Mouse (Mus musculus): ENCODE measurements around the gene Hc. TPM values are rescaled to one million over a fixed set of nuclear protein-coding genes. Genes with fewer than 3 reads are reported as not detected.

Hc gene
- polyA plus RNA-seq, 1 experiment from 2014 or later, result 0.17 TPM

DNA sequence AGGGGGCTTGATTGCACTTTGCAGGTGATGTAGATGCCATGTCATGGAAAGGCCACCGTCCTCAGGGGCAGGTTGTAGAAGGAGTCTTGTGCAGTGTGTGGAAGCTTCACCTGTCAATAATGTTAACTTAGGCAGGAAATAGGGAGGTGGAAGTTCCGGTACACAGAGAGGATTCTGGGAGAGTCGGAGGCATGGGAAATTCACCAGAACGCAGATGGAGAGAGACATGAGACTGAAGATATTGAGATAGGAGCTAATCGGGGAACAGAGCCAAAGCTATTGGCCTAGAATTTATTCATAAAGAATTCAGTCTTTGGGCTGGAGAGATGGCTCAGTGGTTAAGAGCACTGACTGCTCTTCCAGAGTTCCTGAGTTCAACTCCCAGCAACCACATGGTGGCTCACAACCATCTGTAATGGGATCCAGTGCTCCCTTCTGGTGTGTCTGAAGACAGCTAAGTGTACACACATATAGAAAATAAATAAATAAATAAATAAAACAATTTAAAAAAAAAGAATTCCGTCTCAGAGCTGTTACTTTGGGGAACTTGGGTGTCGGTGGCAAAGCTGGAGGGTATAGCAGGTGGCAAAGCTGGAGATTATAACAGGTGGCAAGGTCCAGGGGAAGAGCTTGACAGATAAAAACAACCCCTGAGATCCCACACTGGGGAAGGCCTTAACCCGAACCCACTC, 94.8 kb downstream of the Hc start:
- Histone ChIP-seq H3K27ac (replicated peaks) (no peak overlapping the region), H3K27me3 (replicated peaks; ENCODE audit: low read depth, poor library complexity, severe bottlenecking) (peaks cover 3% of the 10 kb centered on the region), H3K36me3 (replicated peaks) (no peaks in the 10 kb centered on the region), H3K9me3 (no peaks in the 10 kb centered on the region), H3K4me3 (no peak overlapping the region), H3K4me1 (peaks cover 19% of the 10 kb centered on the region)
- 87% methylated on average over 8 of the region's 8 CpGs for WGBS
- no peak for DNase-seq (ENCODE audit: low spot score)

DNA sequence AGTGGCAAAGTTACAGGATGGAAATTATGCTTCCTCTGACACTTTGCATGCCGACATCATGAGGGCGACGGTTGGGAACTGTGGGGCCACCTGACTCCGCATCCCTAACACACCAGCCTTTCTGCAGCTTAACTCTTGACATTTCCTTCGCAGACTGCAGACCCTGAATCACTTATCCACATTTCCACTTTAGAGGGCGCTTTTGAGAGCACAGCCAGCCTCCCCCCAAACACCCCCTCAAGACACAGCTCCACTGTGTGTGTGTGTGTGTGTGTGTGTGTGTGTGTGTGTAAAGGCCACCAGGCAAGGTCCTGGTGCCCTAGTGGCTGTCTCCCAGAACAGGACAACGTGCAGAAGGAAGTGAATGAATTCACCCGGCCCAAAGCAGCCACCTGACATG, 95.4 kb downstream of the Hc start:
- WGBS, result 73% methylated on average over 8 of the region's 8 CpGs
- Histone ChIP-seq H3K27me3 (replicated peaks; ENCODE audit: low read depth, poor library complexity, severe bottlenecking) (peaks cover 9% of the 10 kb centered on the region), H3K4me1 (peaks cover 23% of the 10 kb centered on the region), H3K36me3 (replicated peaks) (no peaks in the 10 kb centered on the region), H3K27ac (replicated peaks) (no peak overlapping the region), H3K4me3 (no peak overlapping the region), H3K9me3 (no peaks in the 10 kb centered on the region)
- no peak for DNase-seq (ENCODE audit: low spot score)

DNA sequence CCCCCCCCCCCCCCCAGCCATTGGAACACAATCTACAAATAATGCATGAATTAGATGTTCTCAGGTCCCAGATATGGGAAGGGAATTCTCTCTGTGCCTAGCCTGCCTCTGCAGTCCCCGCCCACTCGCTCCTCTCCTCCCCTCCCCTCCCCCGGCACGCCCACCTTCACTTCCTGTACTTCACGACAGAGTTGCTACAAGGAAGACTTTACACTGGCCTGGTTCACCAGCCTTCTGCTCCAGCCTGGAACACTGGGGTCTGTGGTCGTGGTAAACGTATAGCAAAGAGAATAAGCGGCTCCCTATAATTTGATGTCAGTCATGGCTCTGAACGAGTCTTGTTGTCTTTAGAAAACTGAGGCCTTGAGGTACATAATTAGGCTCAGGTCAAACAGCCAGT, 95.9 kb downstream of the Hc start:
- 37% methylated on average over 9 of the region's 9 CpGs for WGBS
- DNase-seq (ENCODE audit: low spot score), result peak; percentile 70
- Histone ChIP-seq H3K36me3 (replicated peaks) (no peaks in the 10 kb centered on the region), H3K27me3 (replicated peaks; ENCODE audit: low read depth, poor library complexity, severe bottlenecking) (peaks cover 14% of the 10 kb centered on the region), H3K4me1 (peaks cover 23% of the 10 kb centered on the region), H3K27ac (replicated peaks) (no peak overlapping the region), H3K9me3 (no peaks in the 10 kb centered on the region), H3K4me3 (peak overlapping the region; percentile 24)

DNA sequence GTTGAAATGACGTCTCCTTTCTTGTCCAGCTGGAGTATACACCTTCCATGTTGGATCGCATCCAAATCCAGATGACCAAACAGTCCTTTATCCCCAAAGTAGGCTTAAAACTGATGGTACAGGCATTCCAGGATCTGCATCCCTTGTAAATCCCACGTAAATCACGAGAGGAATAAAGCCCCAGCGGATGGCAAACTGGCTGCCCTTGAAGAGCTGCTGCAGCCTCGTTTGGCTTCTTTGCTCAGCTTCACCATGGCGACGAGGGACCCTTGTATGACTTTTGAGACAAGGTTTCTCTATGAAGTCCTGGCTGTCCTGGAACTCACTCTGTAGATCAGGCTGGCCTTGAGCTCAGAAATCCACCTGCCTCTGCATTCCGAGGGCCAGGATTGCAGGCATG, 96.6 kb downstream of the Hc start:
- DNase-seq (ENCODE audit: low spot score), result no peak
- 85% methylated on average over 9 of the region's 9 CpGs for WGBS
- no peak overlapping the region for H3K4me3 ChIP-seq
- peaks cover 23% of the 10 kb centered on the region for H3K4me1 ChIP-seq
- no peak overlapping the region for H3K27ac ChIP-seq (replicated peaks)
- no peaks in the 10 kb centered on the region for H3K9me3 ChIP-seq
- peaks cover 20% of the 10 kb centered on the region for H3K27me3 ChIP-seq (replicated peaks; ENCODE audit: low read depth, poor library complexity, severe bottlenecking)
- H3K36me3 ChIP-seq (replicated peaks), result no peaks in the 10 kb centered on the region

DNA sequence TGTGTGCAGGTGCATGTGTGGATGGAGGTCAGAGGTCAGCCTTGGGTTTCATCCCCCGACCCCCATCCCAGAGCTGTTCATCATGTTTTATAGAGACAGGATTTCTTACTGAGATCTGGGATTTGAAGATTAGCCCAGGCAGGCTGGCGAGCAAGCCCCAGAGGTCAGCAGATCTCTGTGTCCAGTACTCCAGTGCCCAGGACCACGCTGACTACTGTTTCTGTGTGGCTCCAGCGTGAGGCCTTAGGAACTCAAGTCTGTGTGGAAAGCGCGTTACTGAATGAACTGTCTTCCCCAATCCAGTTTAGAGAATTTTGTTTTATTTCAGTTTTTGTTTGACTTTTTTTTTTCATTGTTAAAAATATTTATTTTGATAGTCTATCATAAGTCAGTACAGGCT, 97.0 kb downstream of the Hc start:
- no peak for DNase-seq (ENCODE audit: low spot score)
- no peak overlapping the region for H3K4me3 ChIP-seq
- H3K27ac ChIP-seq (replicated peaks), result no peak overlapping the region
- WGBS, result 88% methylated on average over 6 of the region's 6 CpGs
- H3K27me3 ChIP-seq (replicated peaks; ENCODE audit: low read depth, poor library complexity, severe bottlenecking), result peaks cover 20% of the 10 kb centered on the region
- no peaks in the 10 kb centered on the region for H3K9me3 ChIP-seq
- H3K4me1 ChIP-seq, result peaks cover 23% of the 10 kb centered on the region
- H3K36me3 ChIP-seq (replicated peaks), result no peaks in the 10 kb centered on the region

DNA sequence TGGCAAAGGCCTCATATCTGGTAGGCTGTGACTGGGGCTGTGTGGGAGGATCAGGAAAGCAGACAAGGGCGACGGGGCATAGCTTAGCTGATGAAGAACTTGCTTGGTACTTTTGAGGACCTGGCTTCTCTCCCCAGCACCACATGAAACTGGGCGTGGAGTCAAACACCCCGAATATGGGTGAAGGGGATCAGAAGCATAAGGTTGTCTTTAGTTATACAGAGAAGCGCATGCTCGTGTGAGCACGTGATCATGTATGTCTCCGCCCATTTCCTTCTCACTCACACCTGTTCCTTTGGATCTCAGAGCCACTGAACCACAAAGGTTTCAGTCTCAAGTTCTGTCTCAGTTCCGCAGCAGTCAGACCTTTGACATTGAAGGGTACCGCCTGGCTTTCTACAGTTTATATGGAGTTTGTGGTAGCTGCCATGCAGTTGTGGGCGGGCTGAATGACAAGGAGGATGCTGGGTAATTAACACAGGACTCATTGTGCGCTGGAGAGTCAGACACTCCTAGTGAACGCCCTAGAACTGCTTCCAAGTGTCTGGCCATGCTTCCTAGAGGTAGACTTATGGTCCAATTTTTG, 97.8 kb downstream of the Hc start:
- H3K27ac ChIP-seq (replicated peaks), result no peak overlapping the region
- H3K4me3 ChIP-seq, result no peak overlapping the region
- H3K4me1 ChIP-seq, result peaks cover 23% of the 10 kb centered on the region
- 83% methylated on average over 13 of the region's 13 CpGs for WGBS
- no peaks in the 10 kb centered on the region for H3K36me3 ChIP-seq (replicated peaks)
- H3K27me3 ChIP-seq (replicated peaks; ENCODE audit: low read depth, poor library complexity, severe bottlenecking), result peaks cover 20% of the 10 kb centered on the region
- DNase-seq (ENCODE audit: low spot score), result no peak
- no peaks in the 10 kb centered on the region for H3K9me3 ChIP-seq

DNA sequence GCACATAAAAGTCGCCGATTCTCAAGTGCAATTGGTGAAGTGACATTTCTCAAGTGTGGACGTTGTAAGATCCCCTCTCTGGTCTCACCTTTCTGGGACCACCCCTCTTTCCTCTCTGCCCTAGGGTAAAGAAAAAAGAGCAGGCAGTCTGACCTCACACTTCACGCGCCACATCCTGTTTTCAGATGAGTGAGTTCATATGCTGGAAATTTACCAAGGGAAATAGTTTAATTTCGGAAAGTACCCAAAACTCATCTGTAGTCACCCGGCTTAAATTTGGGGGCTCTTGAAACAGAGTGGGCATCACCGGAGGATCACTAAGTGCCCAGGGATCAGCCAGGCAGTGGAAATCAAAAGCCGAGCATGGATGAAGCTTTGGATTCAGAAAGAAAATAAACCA, 98.3 kb downstream of the Hc start:
- H3K27ac ChIP-seq (replicated peaks), result no peak overlapping the region
- no peaks in the 10 kb centered on the region for H3K36me3 ChIP-seq (replicated peaks)
- peaks cover 23% of the 10 kb centered on the region for H3K4me1 ChIP-seq
- no peak overlapping the region for H3K4me3 ChIP-seq
- no peaks in the 10 kb centered on the region for H3K9me3 ChIP-seq
- no peak for DNase-seq (ENCODE audit: low spot score)
- H3K27me3 ChIP-seq (replicated peaks; ENCODE audit: low read depth, poor library complexity, severe bottlenecking), result peaks cover 20% of the 10 kb centered on the region
- 84% methylated on average over 9 of the region's 9 CpGs for WGBS

DNA sequence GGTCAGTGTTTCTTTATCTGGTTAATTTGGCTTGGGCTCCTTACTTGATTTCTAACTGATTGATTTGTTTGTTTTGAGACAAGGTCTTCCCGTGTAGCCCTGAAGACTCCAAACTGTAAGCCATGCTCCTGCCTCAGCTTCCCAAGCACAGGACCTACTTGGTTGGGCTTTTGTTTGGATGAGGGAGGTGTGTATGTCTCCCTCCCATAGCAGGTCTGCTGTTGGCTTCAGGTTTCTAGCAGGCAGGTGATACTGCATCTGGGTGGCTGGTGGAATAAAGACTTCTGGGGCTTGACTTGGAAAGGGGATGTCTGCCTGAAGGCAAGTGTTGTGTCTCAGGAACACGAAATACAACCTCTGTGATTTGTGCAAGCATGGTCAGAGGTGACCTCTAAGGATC, 99.0 kb downstream of the Hc start:
- WGBS, result 75% methylated on average over 2 of the region's 2 CpGs
- Histone ChIP-seq H3K4me1 (peaks cover 23% of the 10 kb centered on the region), H3K9me3 (no peaks in the 10 kb centered on the region), H3K4me3 (no peak overlapping the region), H3K27ac (replicated peaks) (no peak overlapping the region), H3K27me3 (replicated peaks; ENCODE audit: low read depth, poor library complexity, severe bottlenecking) (peaks cover 20% of the 10 kb centered on the region), H3K36me3 (replicated peaks) (no peaks in the 10 kb centered on the region)
- no peak for DNase-seq (ENCODE audit: low spot score)

DNA sequence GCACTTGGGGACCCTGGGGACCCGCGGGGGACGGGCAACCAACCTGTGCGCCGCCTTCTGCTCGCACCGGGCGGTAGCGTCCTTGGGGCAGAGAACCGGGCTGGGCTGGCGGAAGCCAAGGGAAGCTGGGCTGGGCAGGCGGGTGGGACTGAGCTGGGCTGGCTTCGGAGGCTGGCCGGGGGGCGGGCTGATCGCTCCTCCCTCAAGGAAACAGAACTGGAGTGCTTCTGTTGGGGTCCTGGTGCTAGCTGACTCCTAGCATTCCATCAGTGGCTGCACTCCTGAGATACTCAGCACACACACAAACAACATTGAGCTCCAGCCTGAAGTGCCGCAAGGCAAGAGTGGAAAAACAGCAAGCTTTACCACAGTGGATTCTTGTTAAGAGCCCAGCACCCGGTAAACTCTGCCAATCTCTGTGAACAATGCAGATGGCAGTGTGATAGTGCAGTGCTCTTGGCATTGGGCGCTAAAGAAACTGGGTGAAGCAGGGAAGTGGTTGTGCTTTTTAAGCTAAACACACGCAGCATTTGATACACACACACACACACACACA, 99.7 kb downstream of the Hc start, which contains the start of gene Traf1:
Gene Traf1, minus strand, starts transcription at position 292 of the 556 bp plus-strand sequence.
- Histone ChIP-seq H3K27me3 (replicated peaks; ENCODE audit: low read depth, poor library complexity, severe bottlenecking) (peaks cover 24% of the 10 kb centered on the region), H3K9me3 (no peaks in the 10 kb centered on the region), H3K4me1 (peaks cover 23% of the 10 kb centered on the region), H3K27ac (replicated peaks) (peak within 1 kb of the TSS; percentile 58), H3K4me3 (peak within 1 kb of the TSS; percentile 46), H3K36me3 (replicated peaks) (no peaks in the 10 kb centered on the region)
- WGBS, result 13% methylated on average over 20 of the region's 20 CpGs
- peak; percentile 52 for DNase-seq (ENCODE audit: low spot score)

DNA sequence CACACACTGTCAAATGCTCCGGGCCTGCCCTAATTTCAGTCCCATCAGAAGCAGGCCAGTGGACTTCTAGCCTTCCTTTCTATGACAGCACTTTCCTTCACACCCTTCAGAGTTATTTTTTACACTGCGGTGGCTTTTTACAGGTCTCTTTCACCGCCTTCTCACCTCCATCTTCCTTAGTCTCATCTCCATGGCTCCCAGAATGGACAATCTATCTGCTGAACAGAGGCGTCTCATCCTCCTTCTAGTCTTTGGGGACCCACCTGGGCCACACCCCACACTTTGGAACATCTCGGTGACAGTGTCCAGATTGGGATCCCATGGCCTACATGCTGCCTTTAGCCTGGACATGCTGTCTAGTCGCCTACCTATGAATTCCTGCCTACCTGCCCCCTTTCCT, 100.3 kb downstream of the Hc start:
- WGBS, result 69% methylated on average over 6 of the region's 6 CpGs
- Histone ChIP-seq H3K4me3 (peak overlapping the region; percentile 46), H3K27ac (replicated peaks) (peak overlapping the region; percentile 58), H3K9me3 (no peaks in the 10 kb centered on the region), H3K27me3 (replicated peaks; ENCODE audit: low read depth, poor library complexity, severe bottlenecking) (peaks cover 24% of the 10 kb centered on the region), H3K36me3 (replicated peaks) (no peaks in the 10 kb centered on the region), H3K4me1 (peaks cover 23% of the 10 kb centered on the region)
- no peak for DNase-seq (ENCODE audit: low spot score)

DNA sequence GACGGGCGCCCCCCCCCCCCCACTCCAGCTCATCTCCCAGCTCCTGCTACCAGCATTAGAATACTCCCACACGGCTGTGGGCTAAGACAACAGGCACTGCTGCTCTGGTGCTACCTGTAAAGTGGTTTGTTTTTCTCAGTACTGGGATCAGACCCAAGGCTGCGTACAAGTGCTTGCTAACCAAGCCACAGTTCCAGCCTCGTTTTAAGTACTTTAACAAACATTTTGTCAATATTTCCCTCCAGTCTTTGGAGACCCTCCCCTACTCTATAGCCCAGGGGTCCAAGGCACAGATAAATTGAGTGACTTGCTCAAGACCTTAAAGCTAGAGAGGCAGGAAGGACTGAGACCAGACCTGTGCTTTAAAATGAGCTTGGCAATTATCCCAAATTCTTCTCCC, 100.8 kb downstream of the Hc start:
- Histone ChIP-seq H3K9me3 (no peaks in the 10 kb centered on the region), H3K27ac (replicated peaks) (no peak overlapping the region), H3K4me1 (peaks cover 18% of the 10 kb centered on the region), H3K4me3 (no peak overlapping the region), H3K36me3 (replicated peaks) (no peaks in the 10 kb centered on the region), H3K27me3 (replicated peaks; ENCODE audit: low read depth, poor library complexity, severe bottlenecking) (peaks cover 24% of the 10 kb centered on the region)
- DNase-seq (ENCODE audit: low spot score), result no peak
- WGBS, result 69% methylated on average over 5 of the region's 5 CpGs

DNA sequence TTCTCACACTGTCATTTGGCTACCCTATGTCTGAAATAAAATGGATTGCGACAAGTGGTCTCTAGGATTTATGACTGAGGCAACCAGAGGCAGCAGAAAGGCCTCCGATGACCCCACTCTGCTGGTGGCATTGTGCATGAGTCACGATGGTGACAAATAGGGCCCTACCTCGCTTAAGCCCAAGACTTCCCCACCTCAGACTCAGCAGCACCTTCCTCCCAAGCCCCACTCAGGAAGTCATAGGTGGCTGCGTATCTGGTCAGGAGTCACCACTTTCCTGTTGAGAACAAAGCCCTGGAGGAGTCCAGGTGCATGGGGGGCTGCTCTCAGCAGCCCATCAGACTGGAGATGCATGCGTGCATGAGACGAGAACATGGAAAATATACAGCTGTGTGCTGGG, 102.7 kb downstream of the Hc start:
- DNase-seq (ENCODE audit: low spot score), result no peak
- Histone ChIP-seq H3K9me3 (no peaks in the 10 kb centered on the region), H3K4me3 (no peak overlapping the region), H3K4me1 (peaks cover 8% of the 10 kb centered on the region), H3K27me3 (replicated peaks; ENCODE audit: low read depth, poor library complexity, severe bottlenecking) (peaks cover 24% of the 10 kb centered on the region), H3K36me3 (replicated peaks) (no peaks in the 10 kb centered on the region), H3K27ac (replicated peaks) (no peak overlapping the region)
- 93% methylated on average over 7 of the region's 7 CpGs for WGBS

DNA sequence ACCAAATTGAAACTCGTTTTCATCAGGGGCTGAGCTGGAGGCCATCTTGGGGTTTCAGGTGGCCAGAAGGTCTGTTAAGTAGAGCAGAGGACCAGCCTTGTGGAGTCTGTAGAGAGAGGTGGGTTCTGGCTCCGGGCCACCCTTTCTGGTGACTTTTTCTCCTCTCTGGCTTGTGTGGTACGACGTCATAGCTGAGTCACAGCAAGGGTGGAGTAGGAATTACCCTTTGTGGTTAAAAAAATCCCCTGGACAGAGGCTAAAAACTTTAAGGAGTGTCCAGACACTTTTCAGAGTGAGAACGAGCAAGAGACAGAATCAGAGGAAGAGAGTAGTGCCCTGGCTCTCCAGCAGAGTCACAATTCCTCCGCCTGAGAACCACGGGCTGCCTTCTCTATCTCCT, 103.2 kb downstream of the Hc start:
- DNase-seq (ENCODE audit: low spot score), result no peak

More for the DNA sequence above, 103.2 kb downstream of the Hc start:
- peaks cover 8% of the 10 kb centered on the region for H3K4me1 ChIP-seq
- peaks cover 24% of the 10 kb centered on the region for H3K27me3 ChIP-seq (replicated peaks; ENCODE audit: low read depth, poor library complexity, severe bottlenecking)
- WGBS, result 82% methylated on average over 7 of the region's 7 CpGs
- H3K36me3 ChIP-seq (replicated peaks), result no peaks in the 10 kb centered on the region
- H3K27ac ChIP-seq (replicated peaks), result no peak overlapping the region
- H3K9me3 ChIP-seq, result no peaks in the 10 kb centered on the region
- H3K4me3 ChIP-seq, result no peak overlapping the region

All from embryonic facial prominence, embryonic 10.5 days (tissue).